Mouse (Mus musculus) olfactory bulb, adult 2 months (tissue): ENCODE measurements around the gene Leo1. TPM values are rescaled to one million over a fixed set of nuclear protein-coding genes. Genes with fewer than 3 reads are reported as not detected.

Experiments
- H3K27ac ChIP-seq: fragments of 200-500 bp; 2 replicates; pipeline ENCODE4 v1.5.1; 2012; ENCODE audit warnings: low read depth, low read length; ENCODE audit not compliant: insufficient read depth
- H3K4me1 ChIP-seq: fragments of 200-500 bp; 2 replicates; pipeline ENCODE4 v1.6.1; 2012; ENCODE audit warnings: low read length; ENCODE audit not compliant: control insufficient read depth, insufficient read depth
- H3K4me3 ChIP-seq: fragments of 200-500 bp; 2 replicates; pipeline ENCODE4 v1.5.1; 2012; ENCODE audit warnings: mild to moderate bottlenecking, low read depth, low read length, moderate library complexity; ENCODE audit not compliant: insufficient read depth
- CTCF ChIP-seq: fragments of 200-500 bp; IDR thresholded peaks from 2 replicates; pipeline ENCODE4 v1.5.1; 2012; ENCODE audit warnings: low read depth, mild to moderate bottlenecking, low read length, moderate library complexity; ENCODE audit not compliant: insufficient read depth
- POLR2A ChIP-seq: fragments of 200-500 bp; IDR thresholded peaks from 2 replicates; pipeline ENCODE4 v1.6.1; 2012; ENCODE audit warnings: mild to moderate bottlenecking, low read depth, low read length, moderate library complexity; ENCODE audit not compliant: insufficient read depth
- WGBS: fragments of 180-500 bp; shearing (Covaris S2); methylation state at CpG from one replicate; pipeline ENCODE4 v1.1.7; 2018; 5-methylcytosine and 5-hydroxymethylcytosine counted together
- polyA plus RNA-seq: library from polyadenylated mRNA; stranded (reverse); fragments of >200 nt; gene quantifications from 2 replicates; pipeline ENCODE4 v1.2.4, GENCODE M21; 2012; ENCODE audit warnings: low replicate concordance; ENCODE audit not compliant: missing spikeins, insufficient read depth, insufficient read length

The Leo1 gene
- polyA plus RNA-seq, 1 experiment, result not detected

DNA sequence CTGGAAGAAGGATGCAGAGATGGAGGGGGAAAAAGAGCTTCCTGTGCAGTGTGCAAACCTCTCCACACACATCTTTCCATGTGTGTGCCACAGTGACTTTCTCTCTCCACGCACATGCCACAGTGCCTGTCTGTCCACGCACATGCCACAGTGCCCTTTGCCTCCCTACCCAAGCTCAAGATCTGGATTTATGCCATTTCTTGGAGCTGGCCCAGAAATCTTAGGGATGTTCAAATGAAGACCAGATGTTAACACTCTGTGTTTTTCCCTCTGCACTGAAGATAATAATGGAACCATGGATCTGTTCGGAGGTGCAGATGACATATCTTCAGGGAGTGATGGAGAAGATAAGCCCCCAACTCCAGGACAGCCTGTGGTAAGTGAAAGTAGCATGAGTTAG is 6.7 kb downstream of the Leo1 start:
- H3K27ac ChIP-seq, result no peak overlapping the region
- H3K4me1 ChIP-seq, result no peaks in the 10 kb centered on the region
- TF ChIP-seq CTCF (no peak), POLR2A (no peak)
- no peak overlapping the region for H3K4me3 ChIP-seq
- 90% methylated on average over 3 of the region's 3 CpGs for WGBS

DNA sequence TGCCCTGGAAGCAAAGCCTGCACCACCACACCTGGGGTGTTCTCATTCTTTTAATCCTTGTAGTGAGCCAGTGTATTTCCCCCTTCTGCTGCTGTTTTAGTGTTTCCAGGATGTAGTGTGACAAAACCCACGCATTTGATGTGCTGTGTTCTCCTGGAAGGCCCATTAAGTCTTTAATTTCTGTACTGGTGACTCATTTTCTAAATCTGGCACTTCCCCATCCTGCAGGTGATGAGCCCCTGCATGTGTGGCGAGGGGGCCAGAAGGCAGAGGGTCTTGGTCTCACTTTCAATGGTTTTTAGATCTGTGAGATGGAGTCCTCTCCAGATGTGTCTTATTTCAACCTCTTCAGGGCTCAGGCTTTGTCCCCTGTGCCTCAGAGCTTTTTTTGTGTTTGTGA is 12.7 kb downstream of the Leo1 start:
- Histone ChIP-seq H3K27ac (peak overlapping the region; percentile 88), H3K4me1 (peaks cover 22% of the 10 kb centered on the region), H3K4me3 (no peak overlapping the region)
- TF ChIP-seq POLR2A (no peak), CTCF (no peak)
- WGBS, result 43% methylated on average over 2 of the region's 2 CpGs

DNA sequence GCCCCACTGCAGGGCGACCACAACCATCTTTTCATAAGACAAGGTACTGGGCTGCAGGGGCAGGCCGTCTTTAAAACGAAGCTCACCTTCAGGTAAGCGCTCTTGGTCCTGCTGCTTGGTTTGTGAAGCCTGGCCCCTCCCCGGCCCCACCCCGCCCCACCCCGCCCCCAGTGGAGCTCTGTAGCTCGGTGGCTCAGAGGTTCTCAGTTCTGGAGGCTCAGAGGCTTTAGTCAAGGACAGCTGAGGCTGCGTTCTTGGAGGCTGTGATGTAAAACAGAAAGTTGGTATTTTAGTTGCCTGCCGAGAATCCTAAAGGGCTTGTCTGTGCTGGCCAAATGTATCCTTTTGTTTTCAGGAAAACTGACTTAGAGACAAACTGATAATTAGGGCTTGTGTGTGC is 14.4 kb downstream of the Leo1 start:
- peak overlapping the region; percentile 88 for H3K27ac ChIP-seq
- no peak overlapping the region for H3K4me3 ChIP-seq
- WGBS, result 53% methylated on average over 10 of the region's 10 CpGs
- peaks cover 22% of the 10 kb centered on the region for H3K4me1 ChIP-seq
- TF ChIP-seq POLR2A (no peak), CTCF (no peak)

DNA sequence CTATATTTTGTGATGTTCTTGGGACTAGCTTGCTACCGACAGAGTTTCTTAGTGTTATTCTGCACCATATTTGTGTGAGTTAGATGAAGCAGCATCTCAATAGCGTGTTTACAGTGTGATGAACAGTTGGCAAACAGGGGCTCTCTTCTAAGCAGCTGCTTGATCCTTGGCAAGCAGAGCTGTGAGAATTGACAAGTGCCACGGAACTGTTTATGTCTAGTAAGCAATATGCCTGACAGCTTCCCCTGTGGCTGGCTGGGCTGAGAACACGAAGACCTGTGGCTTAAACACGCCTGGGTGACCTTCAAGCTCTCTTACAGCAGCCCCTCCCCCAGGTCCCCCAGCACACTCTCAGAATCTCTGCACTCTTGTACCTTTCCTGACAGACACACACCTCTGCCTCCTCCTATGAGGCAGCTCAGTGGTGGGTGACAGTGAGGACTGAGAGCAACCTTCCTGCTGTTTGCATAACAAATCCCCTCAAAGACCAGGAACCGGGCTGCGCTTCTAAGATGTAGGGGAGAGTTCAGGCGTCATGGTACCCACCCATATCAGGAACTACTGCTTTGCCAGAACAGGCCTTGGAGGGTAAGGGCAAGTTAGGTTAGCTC is 21.8 kb downstream of the Leo1 start:
- TF ChIP-seq POLR2A (no peak), CTCF (no peak)
- peaks cover 14% of the 10 kb centered on the region for H3K4me1 ChIP-seq
- no peak overlapping the region for H3K27ac ChIP-seq
- H3K4me3 ChIP-seq, result no peak overlapping the region
- WGBS, result 71% methylated on average over 8 of the region's 8 CpGs

DNA sequence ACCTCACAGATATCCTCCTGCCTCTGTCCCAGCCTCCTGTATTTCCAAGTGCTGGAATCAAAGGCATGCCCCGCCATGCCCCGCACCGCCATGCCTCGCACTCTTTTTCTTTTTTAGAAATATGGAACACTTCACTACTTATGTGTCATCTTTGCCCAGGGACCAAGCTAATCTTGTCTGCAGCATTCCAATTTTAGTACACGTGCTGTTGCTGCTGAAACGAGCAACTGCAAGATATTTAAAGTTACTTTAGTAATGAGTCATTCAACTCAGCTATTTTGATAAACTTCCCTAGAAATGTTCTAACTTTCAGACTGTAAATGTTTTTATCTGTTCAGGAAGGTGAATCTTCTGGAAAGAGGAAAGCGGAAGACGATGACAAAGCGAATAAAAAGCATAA is 24.5 kb downstream of the Leo1 start:
- WGBS, result 39% methylated on average over 9 of the region's 9 CpGs
- TF ChIP-seq POLR2A (no peak), CTCF (no peak)
- Histone ChIP-seq H3K27ac (no peak overlapping the region), H3K4me3 (no peak overlapping the region), H3K4me1 (peaks cover 14% of the 10 kb centered on the region)

DNA sequence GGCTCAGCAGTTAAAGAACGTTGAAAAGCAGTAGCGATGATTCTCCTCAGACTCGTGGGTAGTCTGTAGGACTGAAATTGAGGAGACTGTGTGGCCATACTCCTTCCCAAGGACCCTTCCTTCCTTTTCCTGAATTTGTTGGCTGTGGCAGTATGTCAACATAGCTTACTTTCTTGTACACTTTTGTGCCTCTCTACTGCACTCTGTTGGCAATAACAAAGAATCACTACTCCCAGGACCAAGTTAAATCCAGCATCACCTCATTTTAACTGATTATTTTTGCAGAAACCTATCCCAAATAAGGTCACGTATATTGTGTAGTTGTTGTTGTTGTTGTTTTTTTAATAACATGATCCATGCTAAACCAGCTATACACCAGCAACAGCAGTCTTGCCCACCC is 25.3 kb downstream of the Leo1 start:
- no peak overlapping the region for H3K4me3 ChIP-seq
- peaks cover 14% of the 10 kb centered on the region for H3K4me1 ChIP-seq
- 81% methylated on average over 4 of the region's 4 CpGs for WGBS
- TF ChIP-seq POLR2A, result no peak
- H3K27ac ChIP-seq, result no peak overlapping the region

DNA sequence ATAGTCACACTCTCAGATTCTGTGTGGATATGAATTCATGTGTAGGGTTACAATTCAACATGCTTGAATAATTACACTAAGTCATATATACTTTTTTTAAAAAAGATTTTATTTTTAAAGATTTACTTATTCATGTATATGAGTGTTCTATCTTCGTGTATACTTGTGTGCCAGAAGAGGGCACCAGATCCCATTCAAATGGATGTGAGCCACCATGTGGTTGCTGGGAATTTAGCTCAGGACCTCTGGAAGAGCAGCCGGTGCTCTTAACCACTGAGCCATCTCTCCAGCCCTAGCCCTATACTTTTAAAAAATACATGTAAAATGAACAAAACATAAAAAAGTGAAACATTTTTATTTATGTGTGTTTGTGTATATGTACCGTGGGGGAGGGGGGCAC is 26.3 kb downstream of the Leo1 start:
- H3K27ac ChIP-seq, result no peak overlapping the region
- 95% methylated on average over 3 of the region's 3 CpGs for WGBS
- TF ChIP-seq POLR2A, result no peak
- TF ChIP-seq CTCF, result no peak
- H3K4me1 ChIP-seq, result peaks cover 14% of the 10 kb centered on the region
- H3K4me3 ChIP-seq, result no peak overlapping the region

DNA sequence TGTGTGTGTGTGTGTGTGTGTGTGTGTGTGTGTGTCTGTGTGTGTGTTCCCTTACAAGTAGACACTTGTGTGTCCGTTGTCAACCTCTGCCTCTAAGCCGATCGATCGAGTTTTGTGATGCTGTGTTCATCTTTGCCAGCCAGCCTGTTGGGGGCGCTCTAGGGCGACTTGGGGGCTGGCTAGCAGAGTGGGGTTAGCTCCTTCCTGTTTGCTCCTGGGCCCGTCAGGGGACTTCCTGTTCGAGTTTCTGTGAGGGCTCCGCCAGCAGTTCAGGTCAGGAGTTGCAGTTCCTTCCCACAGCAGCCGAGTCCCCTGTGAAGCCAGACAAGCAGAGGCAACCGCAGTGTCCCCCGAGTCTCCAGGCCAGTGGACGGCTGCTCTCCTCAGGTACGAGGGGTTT is 27.0 kb downstream of the Leo1 start:
- 86% methylated on average over 14 of the region's 14 CpGs for WGBS
- Histone ChIP-seq H3K4me1 (peaks cover 14% of the 10 kb centered on the region), H3K4me3 (no peak overlapping the region), H3K27ac (no peak overlapping the region)
- TF ChIP-seq POLR2A, result no peak
- no peak for TF ChIP-seq CTCF

DNA sequence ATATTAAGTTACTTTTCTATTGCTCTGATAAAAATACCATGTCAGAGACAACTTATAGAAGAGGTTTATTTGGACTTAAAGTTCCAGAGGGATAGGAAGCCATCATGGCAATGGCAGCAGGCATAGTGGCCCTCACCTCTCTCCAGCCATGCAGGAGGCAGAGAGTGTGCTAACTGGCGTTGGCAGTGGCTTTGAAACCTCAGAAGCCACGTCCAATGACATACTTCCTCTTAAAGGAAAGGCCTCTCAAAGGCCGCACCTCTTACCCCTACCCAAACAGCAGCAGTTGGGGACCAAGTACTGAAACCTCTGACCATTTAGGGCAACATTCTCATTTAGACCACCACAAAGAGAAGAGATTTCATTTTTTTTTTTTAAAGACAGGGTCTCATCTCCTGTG is 35.9 kb downstream of the Leo1 start:
- H3K4me1 ChIP-seq, result no peaks in the 10 kb centered on the region
- 81% methylated on average over 3 of the region's 3 CpGs for WGBS
- no peak overlapping the region for H3K27ac ChIP-seq
- TF ChIP-seq POLR2A (no peak), CTCF (no peak)
- no peak overlapping the region for H3K4me3 ChIP-seq

DNA sequence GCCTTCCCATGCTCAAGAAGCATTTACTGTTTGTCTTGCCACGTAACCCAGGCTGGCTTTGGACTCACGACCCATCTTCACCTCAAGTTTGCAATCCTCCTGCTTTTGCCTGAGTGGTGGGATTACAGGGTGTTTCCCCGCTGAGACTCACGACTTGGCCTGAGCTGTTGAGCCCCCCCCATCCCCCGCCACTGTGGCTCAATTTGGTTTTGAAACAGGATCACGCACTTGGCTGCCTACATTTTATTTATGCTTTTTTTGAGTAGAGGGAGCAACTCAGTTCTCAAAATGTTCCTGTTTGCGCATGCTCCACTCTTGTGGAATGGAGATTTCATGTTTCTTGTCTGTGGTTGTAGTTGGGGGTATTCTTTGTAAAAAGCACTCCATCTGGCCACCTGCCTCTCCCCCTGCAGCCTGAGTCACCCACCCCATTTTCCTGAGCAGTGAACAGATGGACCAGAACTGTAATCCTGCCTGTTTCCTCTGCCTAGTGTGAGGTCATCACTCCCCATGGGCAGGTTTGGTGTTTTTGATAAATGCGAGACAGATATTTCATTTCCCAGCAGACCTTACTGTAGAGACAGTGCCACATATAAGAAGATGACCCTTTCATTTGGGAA is 37.9 kb downstream of the Leo1 start:
- TF ChIP-seq CTCF (no peak), POLR2A (no peak)
- WGBS, result 65% methylated on average over 8 of the region's 8 CpGs
- Histone ChIP-seq H3K27ac (no peak overlapping the region), H3K4me3 (no peak overlapping the region), H3K4me1 (no peaks in the 10 kb centered on the region)
